Mouse (Mus musculus) bone marrow, adult 2 months (tissue): Measurements from ENCODE around the gene Megf8. TPM values are rescaled to one million over a fixed set of nuclear protein-coding genes. Genes with fewer than 3 reads are reported as not detected.
"Not testable (repeated sequence)": the region's sequence is repeated elsewhere in the genome, so short reads cannot be mapped to it uniquely, and the experiment has no call there.

ENCODE experiments used
- H3K27ac ChIP-seq: fragments of 200-500 bp; 2 replicates; pipeline ENCODE4 v1.5.1; 2012; ENCODE audit warnings: low read depth, mild to moderate bottlenecking, control low read depth, inconsistent platforms, low read length; ENCODE audit not compliant: control insufficient read depth, poor library complexity, insufficient read depth
- H3K4me1 ChIP-seq: fragments of 200-500 bp; 2 replicates; pipeline ENCODE4 v1.6.1; 2011; ENCODE audit warnings: low read length; ENCODE audit not compliant: control insufficient read depth, insufficient read depth
- H3K4me3 ChIP-seq: fragments of 200-500 bp; replicated peaks from 2 replicates; pipeline ENCODE3; 2011; ENCODE audit warnings: mild to moderate bottlenecking, low read depth, low read length, control low read depth; ENCODE audit not compliant: control insufficient read depth
- CTCF ChIP-seq: fragments of 200-500 bp; IDR thresholded peaks from 2 replicates; pipeline ENCODE4 v1.5.1; 2011; ENCODE audit warnings: low read length, control low read depth; ENCODE audit not compliant: control insufficient read depth, insufficient read depth
- POLR2A ChIP-seq: fragments of 200-500 bp; IDR thresholded peaks from 2 replicates; pipeline ENCODE4 v1.6.1; 2011; ENCODE audit warnings: low read depth, mild to moderate bottlenecking, control low read depth, low read length, borderline replicate concordance; ENCODE audit not compliant: control insufficient read depth
- WGBS: fragments of 180-500 bp; shearing (Covaris S2); methylation state at CpG from one replicate; pipeline ENCODE4 v1.1.7; 2018; 5-methylcytosine and 5-hydroxymethylcytosine counted together
- polyA plus RNA-seq: library from polyadenylated mRNA; stranded (reverse); fragments of >200 nt; gene quantifications from 2 replicates; pipeline ENCODE4 v1.2.4, GENCODE M21; 2011; ENCODE audit warnings: low replicate concordance; ENCODE audit not compliant: missing spikeins, insufficient read depth, insufficient read length

Gene Megf8
- polyA plus RNA-seq, 1 experiment, result 5.7 TPM

DNA sequence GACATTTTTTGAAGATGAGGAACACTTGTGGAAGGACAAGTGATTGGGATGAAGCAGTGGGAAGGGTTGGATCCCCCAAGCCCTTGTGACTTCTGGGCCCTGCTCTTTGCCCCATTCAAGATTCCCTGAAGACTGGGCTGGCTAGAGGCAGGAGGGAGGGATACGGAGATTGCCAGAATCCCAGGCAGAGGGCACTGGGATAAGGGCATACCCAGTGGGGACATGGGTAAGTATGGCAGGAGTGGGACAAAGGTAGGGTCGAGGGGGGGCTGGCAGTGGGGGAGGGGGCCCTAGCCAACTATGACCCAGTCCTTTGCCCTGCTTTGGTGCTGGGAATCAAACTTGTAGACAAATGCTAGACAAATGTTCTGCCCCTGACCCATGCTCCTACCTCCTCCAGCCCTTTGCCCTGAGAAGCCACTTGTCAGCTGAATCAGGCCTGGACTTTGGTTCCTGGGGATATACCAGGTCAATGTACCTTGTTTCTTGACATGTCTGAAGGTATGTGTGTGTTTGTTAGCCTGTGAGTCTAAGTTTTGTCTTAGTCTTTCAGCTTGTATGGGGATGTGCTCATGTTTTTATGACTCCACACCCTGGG, 75.0 kb downstream of the Megf8 start:
- H3K4me1 ChIP-seq, result no peaks in the 10 kb centered on the region; the same call in none of the 2 replicates
- TF ChIP-seq POLR2A (no peak), CTCF (no peak)
- no peak overlapping the region for H3K4me3 ChIP-seq
- WGBS, result 77% methylated on average over 2 of the region's 2 CpGs
- H3K27ac ChIP-seq, result no peak overlapping the region

DNA sequence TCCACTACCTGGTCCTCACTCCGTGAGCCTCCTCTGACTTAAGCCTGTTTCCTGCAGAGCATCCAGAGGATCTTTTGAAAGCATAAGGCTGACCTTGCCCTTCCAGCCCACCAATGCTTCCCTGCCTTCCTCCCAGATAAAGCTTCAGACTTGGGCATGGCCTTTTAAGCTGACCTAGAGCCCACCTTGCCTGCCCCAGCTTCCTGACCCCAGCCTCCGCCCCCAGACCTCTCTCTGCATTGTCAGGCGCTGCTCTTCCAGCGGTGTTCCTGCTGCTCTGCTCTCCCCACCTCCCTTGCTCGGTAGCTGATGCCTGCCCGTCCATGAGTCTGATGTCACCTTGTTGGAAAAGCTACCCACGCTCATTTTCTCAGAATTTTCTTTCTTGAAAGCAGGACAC, 75.9 kb downstream of the Megf8 start:
- no peaks in the 10 kb centered on the region; the same call in 1 of the 2 replicates for H3K4me1 ChIP-seq

DNA sequence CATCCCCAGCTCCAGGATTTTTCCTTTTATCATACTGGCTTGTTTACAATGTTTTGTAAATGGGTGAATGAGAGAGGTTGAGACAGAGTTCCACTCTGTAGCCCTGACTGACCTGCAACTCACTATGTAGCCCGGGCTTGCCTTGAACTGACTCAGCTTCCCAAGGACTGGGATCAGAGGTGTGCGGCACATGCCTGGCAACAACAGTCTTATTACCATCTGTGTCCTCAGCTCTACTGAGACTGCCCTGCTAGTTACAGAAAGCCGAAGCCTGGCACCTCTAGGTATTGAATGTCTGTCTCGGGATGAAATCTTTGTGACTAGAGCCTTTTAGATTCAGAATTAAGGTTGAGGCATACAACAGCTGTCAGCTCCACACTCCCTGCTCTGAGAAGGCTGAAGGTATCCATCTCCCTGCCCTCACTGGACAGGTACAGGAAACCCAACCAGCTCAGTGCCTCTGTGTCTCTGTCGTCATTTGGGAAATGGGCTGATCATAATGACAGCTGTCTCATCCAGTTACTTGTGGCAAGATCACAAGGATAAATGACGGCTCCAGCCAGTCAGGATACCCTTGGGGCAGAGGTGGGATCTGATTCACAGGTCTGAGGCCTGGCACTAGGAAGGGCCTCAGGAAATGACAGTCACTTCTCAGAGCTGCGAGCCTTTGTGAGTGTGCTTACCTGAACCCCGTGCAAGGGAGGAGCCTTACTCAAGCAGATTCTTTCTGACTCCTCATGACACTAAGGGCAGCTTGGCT, 76.7 kb downstream of the Megf8 start:
- Histone ChIP-seq H3K27ac (no peak overlapping the region), H3K4me1 (no peaks in the 10 kb centered on the region; the same call in 1 of the 2 replicates), H3K4me3 (no peak overlapping the region)
- WGBS, result 59% methylated on average over 8 of the region's 8 CpGs
- no peak for TF ChIP-seq POLR2A
- TF ChIP-seq CTCF, result no peak

More for the DNA sequence above, 75.9 kb downstream of the Megf8 start:
- no peak overlapping the region for H3K4me3 ChIP-seq
- 83% methylated on average over 7 of the region's 7 CpGs for WGBS
- H3K27ac ChIP-seq, result no peak overlapping the region
- TF ChIP-seq CTCF, result no peak
- no peak for TF ChIP-seq POLR2A

DNA sequence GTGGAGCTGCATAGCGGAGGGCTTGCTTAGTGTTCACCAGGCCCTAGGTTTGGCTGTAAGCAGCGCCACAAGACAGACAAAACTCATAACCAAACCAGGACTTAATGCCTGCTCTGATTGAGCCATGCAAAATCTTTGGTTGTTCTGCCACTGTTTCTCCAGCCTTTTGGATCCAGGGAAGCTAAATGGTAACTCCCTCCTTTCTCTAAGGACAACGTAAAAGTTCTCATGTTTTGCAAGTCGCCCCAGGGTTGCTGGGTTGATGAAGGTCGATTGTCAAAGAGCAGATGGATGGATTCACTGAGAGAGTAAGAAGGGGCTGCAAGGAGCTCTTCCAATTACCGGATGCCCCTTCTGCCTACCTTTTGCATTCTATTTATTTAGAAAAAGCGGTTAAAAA, 77.8 kb downstream of the Megf8 start:
- Histone ChIP-seq H3K27ac (peak overlapping the region; percentile 94), H3K4me3 (peak overlapping the region; percentile 73), H3K4me1 (no peaks in the 10 kb centered on the region; the same call in 1 of the 2 replicates)
- TF ChIP-seq CTCF (no peak), POLR2A (no peak)
- 9% methylated on average over 7 of the region's 7 CpGs for WGBS

DNA sequence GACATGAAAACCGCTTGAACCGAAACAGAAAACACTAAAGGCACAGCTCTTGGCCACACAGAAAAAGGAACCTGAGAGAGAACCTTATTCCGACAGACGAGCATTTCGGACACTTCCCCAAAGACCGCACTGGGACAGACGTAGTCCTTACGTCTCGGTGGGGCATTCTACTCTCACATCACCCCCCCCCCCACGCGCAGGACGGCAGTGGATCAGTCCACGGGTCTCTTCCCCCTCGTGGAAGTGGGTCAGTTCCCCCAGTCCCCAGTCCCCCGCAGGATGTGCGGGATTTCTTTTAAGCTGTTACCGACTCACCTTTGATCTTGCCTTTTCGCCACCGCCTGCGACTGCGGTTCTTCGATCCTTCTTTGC, 78.2 kb downstream of the Megf8 start:
- Histone ChIP-seq H3K27ac (peak overlapping the region; percentile 94), H3K4me1 (no peaks in the 10 kb centered on the region; the same call in 1 of the 2 replicates), H3K4me3 (peak overlapping the region; percentile 73)
- under 1% methylated on average over 22 of the region's 22 CpGs for WGBS
- TF ChIP-seq POLR2A (no peak), CTCF (no peak)

DNA sequence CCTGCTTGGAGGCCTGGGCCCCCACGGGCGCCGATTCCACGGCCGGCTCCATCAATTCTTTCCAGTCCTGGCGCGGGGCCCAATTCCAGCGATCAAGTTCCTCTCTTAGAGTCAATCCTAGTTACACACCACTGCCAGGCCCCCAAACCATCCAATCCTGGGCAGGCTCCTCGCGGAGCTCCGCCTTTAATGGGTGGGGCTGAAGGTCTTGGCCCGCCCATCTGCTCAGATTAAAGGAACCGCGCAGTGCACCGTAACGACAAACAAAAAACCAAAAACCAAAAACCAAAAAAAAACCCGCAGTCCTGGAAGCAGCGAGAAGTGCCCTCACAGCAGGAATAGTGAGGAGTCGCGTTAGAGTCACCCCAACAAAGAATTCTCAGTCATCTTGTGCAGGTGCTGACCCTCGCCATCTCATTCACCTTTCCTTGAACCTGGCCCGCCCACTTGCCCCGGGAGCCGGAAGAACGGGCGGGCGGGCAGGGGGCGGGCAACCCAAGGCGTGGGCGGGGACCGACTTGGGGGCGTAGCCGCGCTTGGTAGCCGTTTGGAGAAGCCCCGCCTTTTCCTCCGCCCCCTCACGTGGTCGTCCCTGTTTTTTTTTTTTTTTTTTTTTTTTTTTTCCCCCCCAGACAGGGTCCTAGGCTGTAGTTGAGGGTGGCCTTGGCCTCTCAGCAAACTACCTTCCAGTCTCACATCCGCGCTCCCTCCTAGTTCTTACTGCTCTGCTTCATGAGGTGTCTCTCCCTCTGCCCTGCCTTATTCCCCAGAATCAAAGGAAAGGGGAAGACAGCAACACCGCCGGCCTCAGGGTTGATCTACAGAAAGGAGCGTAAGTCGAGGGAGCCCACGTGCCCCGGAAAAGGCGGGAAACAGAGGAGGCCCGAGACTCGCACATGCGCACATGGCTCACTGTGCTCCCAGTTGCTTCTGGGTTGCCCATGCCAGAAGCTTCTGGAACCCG, 78.9 kb downstream of the Megf8 start:
- Histone ChIP-seq H3K4me1 (no peaks in the 10 kb centered on the region; the same call in 1 of the 2 replicates), H3K27ac (peak overlapping the region; percentile 94), H3K4me3 (peak overlapping the region; percentile 73)
- TF ChIP-seq POLR2A (no peak), CTCF (no peak)
- 2% methylated on average over 52 of the region's 52 CpGs for WGBS

DNA sequence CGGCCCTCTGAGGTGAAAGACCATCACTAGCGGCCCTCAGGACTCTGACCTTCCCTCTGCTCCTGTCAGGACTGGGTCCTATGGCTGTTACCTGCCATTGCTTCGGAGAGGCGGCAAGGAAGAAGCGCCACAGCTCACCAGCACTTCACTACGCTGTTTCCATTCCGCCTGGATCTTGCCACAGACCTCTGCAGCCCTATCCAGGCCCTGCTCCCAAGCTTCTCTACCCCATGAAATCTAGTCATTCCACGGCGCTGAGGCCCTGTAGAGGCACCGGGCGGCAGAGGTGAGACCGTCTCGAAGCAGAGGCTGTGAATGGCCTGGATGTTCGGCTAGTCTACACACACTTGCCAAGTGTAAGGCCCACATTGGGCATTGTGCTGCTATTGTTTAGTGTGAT, 79.7 kb downstream of the Megf8 start:
- Histone ChIP-seq H3K27ac (no peak overlapping the region), H3K4me3 (no peak overlapping the region), H3K4me1 (no peaks in the 10 kb centered on the region; the same call in 1 of the 2 replicates)
- WGBS, result 93% methylated on average over 14 of the region's 14 CpGs
- TF ChIP-seq CTCF (no peak), POLR2A (no peak)

DNA sequence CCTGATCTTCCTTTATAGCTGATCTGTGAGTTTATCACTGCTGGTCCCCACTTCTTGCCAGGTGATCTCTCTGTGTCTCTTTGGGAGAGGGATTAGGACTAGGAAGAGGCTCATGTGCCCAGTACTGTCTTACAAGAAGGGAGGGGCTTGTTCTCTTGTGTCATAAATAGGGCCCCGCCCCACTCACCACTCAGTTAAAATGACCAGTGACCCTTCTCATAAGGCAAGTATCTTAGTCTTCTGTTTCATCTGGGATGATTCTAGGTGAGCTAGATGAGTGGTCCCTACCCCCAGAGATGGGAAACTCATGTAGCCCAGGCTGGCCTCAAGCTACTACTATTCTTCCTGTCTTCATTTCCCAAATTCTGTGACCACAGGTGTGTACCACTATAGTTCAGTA, 81.6 kb downstream of the Megf8 start, which contains the start of gene Lipe:
TSS of gene Lipe (minus strand) at position 101 of the 400 bp plus-strand sequence.
- TF ChIP-seq POLR2A (no peak), CTCF (no peak)
- no peaks in the 10 kb centered on the region; the same call in 1 of the 2 replicates for H3K4me1 ChIP-seq
- H3K27ac ChIP-seq, result no peak within 1 kb of the TSS
- 90% methylated on average over 1 of the region's 1 CpGs for WGBS
- no peak within 1 kb of the TSS for H3K4me3 ChIP-seq

DNA sequence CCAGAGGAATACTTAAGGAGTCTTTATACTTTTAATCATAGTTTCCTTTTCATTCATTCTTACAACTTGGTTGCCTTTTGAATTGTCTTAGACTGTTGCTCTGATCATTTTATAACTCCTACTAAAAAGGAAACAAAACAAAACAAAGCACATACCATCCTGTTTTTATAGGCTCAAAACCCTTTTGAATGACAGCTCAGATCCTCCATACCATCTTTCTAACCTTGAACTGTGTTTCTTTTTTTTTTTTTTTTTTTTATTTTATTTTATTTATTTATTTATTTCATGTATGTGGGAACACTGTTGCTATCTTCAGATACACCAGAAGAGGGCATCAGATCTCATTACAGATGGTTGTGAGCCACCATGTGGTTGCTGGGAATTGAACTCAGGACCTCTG, 82.1 kb downstream of the Megf8 start:
- H3K27ac ChIP-seq, H3K4me3 ChIP-seq, H3K4me1 ChIP-seq: not testable (repeated sequence)
